Mouse (Mus musculus) C2C12 (cell line): ENCODE measurements at regions not wholly inside any gene's neighbourhood (a gene's known extent, or its start where the extent isn't known, plus 50 kb on each side); places are given as distances from the start of the nearest gene placed in this dataset.
A peak's percentile ranks its signal among the peaks of the same experiment; 100 is the strongest.

Experiments used
- H3K27me3 ChIP-seq: one replicate; pipeline ENCODE4 v1.6.1; 2011; ENCODE audit not compliant: control insufficient read depth, insufficient read depth, insufficient read length
- H3K36me3 ChIP-seq: one replicate; pipeline ENCODE4 v1.6.1; 2011; ENCODE audit not compliant: control insufficient read depth, insufficient read depth
- H3K4me3 ChIP-seq: one replicate; pipeline ENCODE4 v1.5.1; 2011; ENCODE audit warnings: mild to moderate bottlenecking, control low read depth; ENCODE audit not compliant: poor library complexity, insufficient read depth, severe bottlenecking
- H3K79me2 ChIP-seq: one replicate; pipeline ENCODE4 v1.6.1; 2011; ENCODE audit not compliant: control insufficient read depth, insufficient read depth
- H3K79me3 ChIP-seq: one replicate; pipeline ENCODE4 v1.6.1; 2011; ENCODE audit warnings: low read depth, control low read depth
- H3ac ChIP-seq: one replicate; pipeline ENCODE3; 2011; ENCODE audit warnings: low read depth; ENCODE audit not compliant: control insufficient read depth, insufficient read length
- CEBPB ChIP-seq: IDR thresholded peaks from one replicate; pipeline ENCODE4 v1.6.1; 2011; ENCODE audit warnings: low read depth, mild to moderate bottlenecking, control low read depth, moderate library complexity
- CTCF ChIP-seq: IDR thresholded peaks from one replicate; pipeline ENCODE4 v1.5.1; 2011; ENCODE audit not compliant: control insufficient read depth, insufficient read depth, insufficient read length
- FOSL1 ChIP-seq: IDR thresholded peaks from one replicate; pipeline ENCODE4 v1.8.0; 2011; ENCODE audit warnings: mild to moderate bottlenecking, low read length; ENCODE audit not compliant: poor library complexity, insufficient read depth, severe bottlenecking
- MAX ChIP-seq: IDR thresholded peaks from one replicate; pipeline ENCODE4 v1.6.1; 2011; ENCODE audit warnings: mild to moderate bottlenecking, control low read depth
- MYOD1 ChIP-seq: IDR thresholded peaks from one replicate; pipeline ENCODE4 v1.6.1; 2011; ENCODE audit warnings: low read depth; ENCODE audit not compliant: control insufficient read depth, insufficient read length
- MYOG ChIP-seq: IDR thresholded peaks from one replicate; pipeline ENCODE4 v1.6.1; 2011; ENCODE audit not compliant: control insufficient read depth, insufficient read length; ENCODE audit errors: extremely low read depth
- USF1 ChIP-seq: IDR thresholded peaks from one replicate; pipeline ENCODE4 v1.6.1; 2011; ENCODE audit warnings: low read depth, mild to moderate bottlenecking, control low read depth, moderate library complexity

DNA sequence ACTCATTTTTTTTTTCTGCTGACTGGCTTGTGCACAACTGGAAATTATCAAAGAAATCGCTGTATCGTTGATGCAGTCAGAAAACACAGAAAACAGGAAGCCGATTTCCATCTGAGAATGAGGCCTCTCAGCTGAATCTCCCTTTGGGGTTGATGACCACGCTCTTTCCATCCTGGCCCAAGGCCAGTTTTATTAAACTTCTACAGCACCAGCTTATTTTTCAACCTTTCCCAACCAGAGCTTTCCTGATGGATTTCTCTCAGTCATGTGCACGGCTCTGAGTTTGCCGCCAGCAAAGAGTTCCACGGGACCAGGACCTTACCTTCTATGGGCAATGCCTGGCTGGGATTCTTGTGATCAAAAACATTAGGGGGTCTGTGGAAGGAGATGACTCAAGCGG is 71.2 kb upstream of the Glis3 start:
- no peaks in the 10 kb centered on the region for H3K79me2 ChIP-seq
- H3ac ChIP-seq, result no peak overlapping the region
- no peaks in the 10 kb centered on the region for H3K79me3 ChIP-seq
- TF ChIP-seq MYOG (no peak), MYOD1 (no peak), USF1 (no peak), FOSL1 (no peak), MAX (no peak), CTCF (no peak), CEBPB (no peak)
- H3K4me3 ChIP-seq, result no peak overlapping the region
- no peaks in the 10 kb centered on the region for H3K36me3 ChIP-seq
- no peaks in the 10 kb centered on the region for H3K27me3 ChIP-seq

DNA sequence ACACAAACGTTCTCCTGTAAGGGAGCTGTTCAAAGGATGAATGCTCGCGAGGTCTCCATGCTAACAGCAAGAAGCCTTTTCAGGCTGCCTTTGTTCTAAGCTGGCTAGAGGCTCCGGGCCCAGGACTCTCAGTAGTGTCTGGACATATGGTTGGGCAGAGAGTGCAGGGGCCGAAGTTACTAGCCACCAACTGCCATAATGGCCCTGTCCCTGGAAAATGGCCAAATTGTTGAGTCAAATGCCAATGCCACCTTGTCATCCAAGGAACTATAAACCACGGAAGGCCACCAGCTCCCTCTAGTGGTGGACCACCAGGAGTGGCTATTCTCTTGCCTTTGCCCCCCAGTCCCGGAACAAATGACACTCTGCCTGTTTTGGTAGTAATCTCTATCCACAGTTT is 76.0 kb upstream of the Slc1a1 start:
- no peak for TF ChIP-seq MYOG
- peak; percentile 72 for TF ChIP-seq CTCF
- no peak for TF ChIP-seq USF1
- H3K79me2 ChIP-seq, result no peaks in the 10 kb centered on the region
- no peak overlapping the region for H3ac ChIP-seq
- no peaks in the 10 kb centered on the region for H3K27me3 ChIP-seq
- H3K79me3 ChIP-seq, result no peaks in the 10 kb centered on the region
- H3K4me3 ChIP-seq, result no peak overlapping the region
- no peaks in the 10 kb centered on the region for H3K36me3 ChIP-seq

DNA sequence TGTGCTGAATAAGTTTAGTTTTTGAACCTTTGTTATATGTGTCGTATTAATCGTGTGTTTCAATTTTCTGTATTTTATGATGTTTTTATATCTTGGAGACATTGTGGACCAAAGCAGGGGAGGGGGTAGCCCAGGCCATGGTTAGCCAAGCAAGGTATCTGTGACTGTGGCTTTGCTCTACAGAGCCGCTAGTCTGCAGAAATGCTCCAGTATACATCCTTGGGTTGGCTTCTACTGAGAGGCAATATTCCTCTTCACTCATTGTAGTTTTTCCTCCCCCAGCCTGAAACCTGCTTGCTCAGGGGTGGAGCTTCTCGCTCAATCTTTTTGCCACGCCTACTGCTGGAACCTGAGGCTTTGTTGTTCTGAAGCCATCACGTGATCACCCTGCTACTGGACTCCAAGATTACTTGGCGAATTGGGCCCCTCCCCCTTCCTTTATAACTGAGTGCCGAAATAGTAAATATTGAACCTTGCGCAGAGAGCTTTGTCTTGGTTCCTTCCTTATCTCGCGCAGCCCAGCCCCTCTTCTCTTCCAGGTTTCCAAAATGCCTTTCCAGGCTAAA is 70.0 kb upstream of the Slc1a1 start:
- no peak overlapping the region for H3ac ChIP-seq
- no peaks in the 10 kb centered on the region for H3K79me3 ChIP-seq
- no peaks in the 10 kb centered on the region for H3K36me3 ChIP-seq
- no peak overlapping the region for H3K4me3 ChIP-seq
- TF ChIP-seq CTCF (no peak), USF1 (peak; percentile 71)
- H3K27me3 ChIP-seq, result no peaks in the 10 kb centered on the region
- no peaks in the 10 kb centered on the region for H3K79me2 ChIP-seq

DNA sequence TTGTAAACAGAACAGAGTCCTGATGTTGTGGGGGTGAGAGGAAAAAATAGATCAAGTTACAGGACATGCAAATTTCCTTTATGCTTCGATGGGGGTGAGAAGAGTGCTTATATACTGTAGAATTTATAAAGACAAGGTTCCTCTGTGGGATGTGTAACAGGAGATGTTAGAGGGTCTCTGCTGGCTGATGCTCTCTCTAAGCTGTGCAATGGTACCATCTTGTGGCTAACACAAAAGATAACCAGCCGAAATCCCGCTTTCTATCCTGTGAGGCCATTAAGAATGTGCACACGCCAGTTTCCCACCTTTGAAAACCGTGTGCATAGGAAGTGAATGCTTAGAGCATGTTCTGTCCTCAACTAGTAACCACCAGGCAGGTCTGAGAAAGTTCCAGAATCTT is 66.6 kb upstream of the Slc1a1 start:
- TF ChIP-seq FOSL1, result no peak
- Histone ChIP-seq H3K4me3 (no peak overlapping the region), H3K79me2 (no peaks in the 10 kb centered on the region), H3K79me3 (no peaks in the 10 kb centered on the region), H3K36me3 (no peaks in the 10 kb centered on the region), H3K27me3 (no peaks in the 10 kb centered on the region), H3ac (no peak overlapping the region)

DNA sequence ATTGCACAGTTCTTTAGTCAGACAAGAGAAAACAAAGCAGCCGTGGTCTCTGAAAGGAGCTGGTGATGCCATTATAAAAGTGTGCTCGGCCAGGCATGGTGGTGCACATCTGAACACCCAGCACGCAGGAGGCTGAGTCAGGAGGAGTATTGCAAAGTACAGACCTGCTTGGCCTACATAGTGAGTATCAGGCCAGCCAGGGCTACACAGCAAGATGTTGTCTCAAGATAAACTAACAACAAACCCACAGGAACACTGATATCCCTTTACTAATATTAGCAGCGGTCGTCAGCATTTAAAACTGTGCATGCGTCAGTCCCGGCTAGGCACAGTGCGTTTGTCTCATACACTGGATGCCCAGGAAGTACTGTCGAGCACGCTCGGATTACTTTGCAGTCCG is 64.4 kb upstream of the Slc1a1 start:
- H3ac ChIP-seq, result no peak overlapping the region
- H3K27me3 ChIP-seq, result no peaks in the 10 kb centered on the region
- no peak overlapping the region for H3K4me3 ChIP-seq
- TF ChIP-seq USF1 (no peak), FOSL1 (no peak)
- no peaks in the 10 kb centered on the region for H3K79me3 ChIP-seq
- H3K79me2 ChIP-seq, result no peaks in the 10 kb centered on the region
- no peaks in the 10 kb centered on the region for H3K36me3 ChIP-seq

DNA sequence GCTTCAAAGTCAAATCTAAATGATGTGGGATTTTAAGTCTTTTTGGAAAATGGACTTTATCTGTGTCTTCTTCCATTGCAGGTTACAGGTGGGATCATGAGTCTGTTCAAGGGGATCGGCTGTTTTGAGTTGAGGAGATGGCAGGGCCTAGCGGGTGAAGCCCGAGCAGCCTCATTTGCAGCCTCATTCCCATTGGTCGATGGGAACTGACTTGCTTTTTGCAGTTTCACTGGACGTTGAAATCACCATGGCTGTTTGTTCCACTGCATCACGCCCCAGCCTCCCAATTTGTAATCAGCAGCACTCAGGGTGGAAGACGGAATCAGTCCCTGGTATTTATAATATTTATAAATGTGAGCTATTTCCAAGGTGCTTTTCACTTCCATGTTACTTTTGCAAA is 63.0 kb upstream of the Slc1a1 start:
- Histone ChIP-seq H3K79me3 (no peaks in the 10 kb centered on the region), H3K36me3 (no peaks in the 10 kb centered on the region), H3ac (no peak overlapping the region), H3K4me3 (no peak overlapping the region), H3K27me3 (no peaks in the 10 kb centered on the region), H3K79me2 (no peaks in the 10 kb centered on the region)
- no peak for TF ChIP-seq USF1
- TF ChIP-seq MYOG, result no peak
- no peak for TF ChIP-seq MYOD1

DNA sequence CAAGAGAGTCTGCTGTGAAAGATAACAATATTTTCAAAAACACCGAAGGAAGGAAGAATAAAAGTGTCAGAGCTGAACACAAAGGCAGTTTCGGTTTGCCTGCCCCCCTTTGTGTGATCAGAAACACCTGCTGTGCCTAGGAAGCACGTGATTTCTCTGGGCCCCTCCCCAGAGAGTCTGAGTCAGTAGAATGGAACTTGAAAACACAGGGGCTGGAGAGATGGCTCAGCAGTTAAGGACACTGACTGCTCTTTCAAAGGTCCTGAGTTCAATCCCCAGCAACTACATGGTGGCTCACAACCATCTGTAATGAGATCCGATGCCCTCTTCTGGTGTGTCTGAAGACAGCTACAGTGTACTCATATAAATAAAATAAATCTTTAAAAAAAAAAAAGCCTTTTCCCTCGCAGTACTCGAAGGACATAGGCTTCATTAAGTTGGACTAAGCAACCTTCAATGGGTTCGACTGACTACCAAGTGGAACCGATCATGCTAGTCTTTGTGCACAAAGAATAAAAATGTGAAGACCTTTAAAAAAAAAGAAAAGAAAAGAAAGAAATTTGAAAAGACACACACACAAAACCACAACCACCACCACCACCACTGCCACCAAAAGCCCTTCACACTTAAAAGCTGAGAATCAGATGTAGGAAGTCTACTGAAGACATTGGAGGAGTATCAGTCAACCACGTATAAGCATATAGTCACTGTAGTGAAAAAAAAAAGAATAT is 61.8 kb upstream of the Slc1a1 start:
- peak; percentile 31 for TF ChIP-seq USF1
- no peak for TF ChIP-seq CEBPB
- TF ChIP-seq MAX, result no peak
- H3K36me3 ChIP-seq, result no peaks in the 10 kb centered on the region
- H3K27me3 ChIP-seq, result no peaks in the 10 kb centered on the region
- no peak overlapping the region for H3K4me3 ChIP-seq
- no peaks in the 10 kb centered on the region for H3K79me3 ChIP-seq
- no peaks in the 10 kb centered on the region for H3K79me2 ChIP-seq
- no peak overlapping the region for H3ac ChIP-seq
